Mouse (Mus musculus) olfactory bulb, adult 2 months (tissue): ENCODE data around the gene Nfib. TPM values are rescaled to one million over a fixed set of nuclear protein-coding genes. Genes with fewer than 3 reads are reported as not detected.

Experiments used
- H3K27ac ChIP-seq: fragments of 200-500 bp; 2 replicates; pipeline ENCODE4 v1.5.1; 2012; ENCODE audit warnings: low read depth, low read length; ENCODE audit not compliant: insufficient read depth
- H3K4me1 ChIP-seq: fragments of 200-500 bp; 2 replicates; pipeline ENCODE4 v1.6.1; 2012; ENCODE audit warnings: low read length; ENCODE audit not compliant: control insufficient read depth, insufficient read depth
- H3K4me3 ChIP-seq: fragments of 200-500 bp; 2 replicates; pipeline ENCODE4 v1.5.1; 2012; ENCODE audit warnings: mild to moderate bottlenecking, low read depth, low read length, moderate library complexity; ENCODE audit not compliant: insufficient read depth
- CTCF ChIP-seq: fragments of 200-500 bp; IDR thresholded peaks from 2 replicates; pipeline ENCODE4 v1.5.1; 2012; ENCODE audit warnings: low read depth, mild to moderate bottlenecking, low read length, moderate library complexity; ENCODE audit not compliant: insufficient read depth
- POLR2A ChIP-seq: fragments of 200-500 bp; IDR thresholded peaks from 2 replicates; pipeline ENCODE4 v1.6.1; 2012; ENCODE audit warnings: mild to moderate bottlenecking, low read depth, low read length, moderate library complexity; ENCODE audit not compliant: insufficient read depth
- WGBS: fragments of 180-500 bp; shearing (Covaris S2); methylation state at CpG from one replicate; pipeline ENCODE4 v1.1.7; 2018; 5-methylcytosine and 5-hydroxymethylcytosine counted together
- polyA plus RNA-seq: library from polyadenylated mRNA; stranded (reverse); fragments of >200 nt; gene quantifications from 2 replicates; pipeline ENCODE4 v1.2.4, GENCODE M21; 2012; ENCODE audit warnings: low replicate concordance; ENCODE audit not compliant: missing spikeins, insufficient read depth, insufficient read length

Nfib gene
- polyA plus RNA-seq, 1 experiment = not detected

DNA sequence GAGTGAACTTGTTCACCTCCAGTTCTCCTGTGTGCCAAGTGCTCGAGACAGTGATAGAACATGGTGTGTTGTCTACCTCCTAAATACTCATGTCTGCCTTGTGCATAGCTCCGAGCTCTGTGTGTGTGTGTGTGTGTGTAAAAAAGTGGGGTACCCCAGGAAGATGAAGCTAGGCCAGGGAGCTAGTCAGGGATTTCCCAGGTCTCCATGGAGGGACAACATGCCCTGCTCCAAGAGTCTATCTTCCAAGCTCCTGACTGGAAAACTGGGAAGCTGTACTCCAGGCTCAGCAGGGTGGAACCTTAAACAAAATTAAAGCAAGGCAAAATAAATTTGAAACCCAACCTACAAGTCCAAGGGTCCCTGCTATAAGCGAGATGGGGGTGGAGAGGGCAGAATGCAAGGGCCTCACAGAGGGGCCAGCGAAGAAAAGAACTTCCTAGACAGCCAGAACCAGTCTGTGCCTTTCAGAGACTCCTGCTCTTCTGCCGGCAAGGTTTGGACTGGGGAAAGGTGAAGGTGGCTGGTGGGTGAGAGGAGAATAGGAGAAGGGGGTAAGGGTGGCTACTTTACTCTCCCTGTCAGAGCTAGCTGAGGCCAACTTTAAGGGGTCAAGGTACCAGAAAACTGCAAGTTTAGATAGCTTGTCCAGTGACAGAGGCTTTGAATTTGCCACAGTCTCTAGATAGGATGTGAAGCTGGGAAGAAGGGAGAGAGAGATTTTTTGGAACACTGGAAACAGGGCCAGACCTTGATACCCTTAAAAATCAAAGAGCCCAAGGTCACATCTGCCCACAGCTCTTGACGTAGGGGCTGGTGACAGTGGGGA, 169.7 kb downstream of the Nfib start:
- 91% methylated on average over 6 of the region's 6 CpGs for WGBS
- H3K4me1 ChIP-seq = peaks cover 20% of the 10 kb centered on the region
- no peak overlapping the region for H3K27ac ChIP-seq
- no peak overlapping the region for H3K4me3 ChIP-seq
- TF ChIP-seq POLR2A = no peak
- TF ChIP-seq CTCF = no peak

DNA sequence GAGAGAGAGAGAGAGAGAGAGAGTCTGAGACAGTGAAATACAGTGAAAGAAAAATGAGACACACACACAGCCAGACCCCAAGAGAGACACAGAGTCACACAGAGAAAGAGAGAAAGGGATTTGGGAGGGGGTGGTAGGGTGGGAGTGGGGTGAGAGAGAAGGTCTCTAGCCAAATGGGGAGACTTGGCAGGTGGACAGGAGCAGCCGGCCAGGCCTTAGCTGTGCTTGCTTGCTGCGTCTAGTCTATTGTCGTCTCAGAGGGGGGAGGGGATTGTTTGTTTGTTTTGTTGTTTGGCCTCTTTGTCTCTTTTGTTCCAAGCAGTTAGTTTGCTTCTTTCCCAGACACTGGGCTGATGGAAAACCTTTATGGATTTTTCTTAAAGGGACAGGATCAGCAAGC, 172.3 kb downstream of the Nfib start:
- H3K4me1 ChIP-seq = peaks cover 18% of the 10 kb centered on the region
- TF ChIP-seq CTCF = no peak
- no peak for TF ChIP-seq POLR2A
- WGBS = 58% methylated on average over 3 of the region's 3 CpGs
- H3K27ac ChIP-seq = 0 out of 2 replicates have a peak overlapping the region, but pooled peaks have one; percentile 16
- H3K4me3 ChIP-seq = no peak overlapping the region

- Histone ChIP-seq H3K4me1 (peaks cover 16% of the 10 kb centered on the region), H3K27ac (peak overlapping the region; percentile 64), H3K4me3 (no peak overlapping the region)
- TF ChIP-seq CTCF = no peak
- no peak for TF ChIP-seq POLR2A
- WGBS = 45% methylated on average over 11 of the region's 11 CpGs
Measured at GRCm38 (mm10) chr4:82532443-82533191, 172.9 kb downstream of the Nfib start.

GRCm38 (mm10) chr4:82531977-82532376, 173.6 kb downstream of the Nfib start:
- peak overlapping the region; percentile 64 for H3K27ac ChIP-seq
- TF ChIP-seq POLR2A (no peak), CTCF (no peak)
- WGBS = 61% methylated on average over 5 of the region's 5 CpGs
- H3K4me3 ChIP-seq = no peak overlapping the region
- peaks cover 12% of the 10 kb centered on the region for H3K4me1 ChIP-seq

DNA sequence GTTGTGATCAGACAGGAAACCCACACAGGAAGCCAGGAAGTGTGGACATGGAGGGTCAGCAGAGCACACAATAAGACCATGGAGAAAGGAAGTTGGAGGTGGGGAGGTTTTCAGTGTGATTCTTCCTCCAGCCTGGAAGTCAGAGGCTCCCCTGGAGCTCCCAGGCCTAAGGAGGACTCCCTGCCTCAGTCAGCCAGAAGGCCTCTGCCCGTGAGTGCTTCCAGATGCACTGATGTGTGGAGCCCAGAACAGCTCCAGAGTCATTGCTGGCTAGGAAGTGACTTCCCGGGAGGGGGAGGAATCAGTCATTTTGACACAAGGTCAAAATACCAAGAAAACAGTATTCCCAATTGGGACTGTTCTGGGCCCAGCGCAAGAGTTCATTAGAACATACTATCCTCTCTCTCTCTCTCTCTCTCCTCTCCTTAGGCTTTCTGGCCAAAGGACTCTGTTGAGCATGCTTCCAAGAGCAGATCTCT, 174.6 kb downstream of the Nfib start:
- H3K4me3 ChIP-seq = no peak overlapping the region
- no peak for TF ChIP-seq POLR2A
- no peak for TF ChIP-seq CTCF
- H3K4me1 ChIP-seq = peaks cover 6% of the 10 kb centered on the region
- no peak overlapping the region for H3K27ac ChIP-seq
- WGBS = 77% methylated on average over 3 of the region's 3 CpGs

- no peak overlapping the region for H3K27ac ChIP-seq
- no peak overlapping the region for H3K4me3 ChIP-seq
- TF ChIP-seq CTCF (no peak), POLR2A (no peak)
- H3K4me1 ChIP-seq = peaks cover 6% of the 10 kb centered on the region
- 63% methylated on average over 2 of the region's 2 CpGs for WGBS
Measured at GRCm38 (mm10) chr4:82528978-82529377, 176.6 kb downstream of the Nfib start.

DNA sequence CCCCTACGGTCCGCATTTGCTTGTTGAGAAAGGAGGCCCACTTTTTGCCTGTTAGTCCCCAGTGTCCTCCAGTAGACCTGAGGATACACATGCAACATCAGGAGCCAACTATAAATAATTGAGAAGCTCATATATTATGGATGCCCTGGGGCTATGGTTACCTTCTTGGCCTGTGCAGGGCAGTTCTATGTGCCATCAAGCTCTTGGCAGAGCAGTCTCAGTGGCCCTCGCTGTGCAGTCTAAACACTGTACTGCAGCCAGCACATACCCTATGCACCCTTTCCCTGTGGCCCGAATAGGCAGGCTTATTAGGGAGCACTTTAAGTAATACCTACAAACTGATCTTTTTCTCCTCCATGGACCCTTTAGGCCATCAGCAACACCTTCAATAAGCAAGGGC, 185.6 kb downstream of the Nfib start:
- 87% methylated on average over 4 of the region's 4 CpGs for WGBS
- Histone ChIP-seq H3K4me3 (no peak overlapping the region), H3K27ac (no peak overlapping the region), H3K4me1 (no peaks in the 10 kb centered on the region)
- TF ChIP-seq CTCF = no peak

- Histone ChIP-seq H3K4me1 (no peaks in the 10 kb centered on the region), H3K27ac (no peak overlapping the region), H3K4me3 (no peak overlapping the region)
- TF ChIP-seq POLR2A = no peak
- TF ChIP-seq CTCF = no peak
- 90% methylated on average over 1 of the region's 1 CpGs for WGBS
Measured at GRCm38 (mm10) chr4:82518132-82518531, 187.4 kb downstream of the Nfib start.

- H3K27ac ChIP-seq = no peak overlapping the region
- 0 out of 2 replicates have a peak, but pooled peaks cover 2% of the 10 kb centered on the region for H3K4me1 ChIP-seq
- TF ChIP-seq POLR2A (no peak), CTCF (no peak)
- WGBS = 82% methylated on average over 7 of the region's 7 CpGs
- no peak overlapping the region for H3K4me3 ChIP-seq
Measured at GRCm38 (mm10) chr4:82517311-82517710, 188.2 kb downstream of the Nfib start.
